Mouse (Mus musculus) kidney, embryonic 16.5 days (tissue): ENCODE measurements around the gene Rplp2. TPM values are rescaled to one million over a fixed set of nuclear protein-coding genes. Genes with fewer than 3 reads are reported as not detected.

Source experiments
- ATAC-seq: fragments of 200-750 bp; cut with Nextera tagmentation; 2 replicates; pipeline ENCODE4 v1.8.0; 2017; ENCODE audit warnings: moderate TSS enrichment; ENCODE audit not compliant: low FRiP score, low TSS enrichment
- H3K27ac ChIP-seq: fragments of 300-500 bp; sonication (generic); 2 replicates; pipeline ENCODE4 v1.5.1; 2014; ENCODE audit warnings: low read length
- H3K27me3 ChIP-seq: fragments of 300-500 bp; sonication (generic); 2 replicates; pipeline ENCODE4 v1.6.1; 2014; ENCODE audit warnings: low read length, control low read depth, mixed read lengths; ENCODE audit not compliant: insufficient read depth
- H3K36me3 ChIP-seq: fragments of 300-500 bp; sonication (generic); 2 replicates; pipeline ENCODE4 v1.6.1; 2014; ENCODE audit warnings: low read length, control low read depth, mixed read lengths; ENCODE audit not compliant: insufficient read depth
- H3K4me1 ChIP-seq: fragments of 300-500 bp; sonication (generic); 2 replicates; pipeline ENCODE4 v1.6.1; 2014; ENCODE audit warnings: low read length, control low read depth, mixed read lengths; ENCODE audit not compliant: insufficient read depth
- H3K4me2 ChIP-seq: fragments of 300-500 bp; sonication (generic); replicated peaks from 2 replicates; pipeline ENCODE4 v1.6.1; 2014; ENCODE audit warnings: low read depth, low read length
- H3K4me3 ChIP-seq: fragments of 300-500 bp; sonication (generic); 2 replicates; pipeline ENCODE4 v1.5.1; 2014; ENCODE audit warnings: mild to moderate bottlenecking, low read length
- H3K9ac ChIP-seq: fragments of 300-500 bp; sonication (generic); replicated peaks from 2 replicates; pipeline ENCODE4 v1.6.1; 2014; ENCODE audit warnings: low read length
- H3K9me3 ChIP-seq: fragments of 300-500 bp; sonication (generic); 2 replicates; pipeline ENCODE4 v1.6.1; 2016; ENCODE audit warnings: low read length, control low read depth
- WGBS: fragments of 180-500 bp; shearing (Covaris S2); extraction: QIAGEN DNeasy Blood & Tissue Kit; methylation state at CpG from one replicate; pipeline ENCODE4 v1.1.7; 2014; 5-methylcytosine and 5-hydroxymethylcytosine counted together
- polyA plus RNA-seq: library from polyadenylated mRNA; unstranded; fragments of >200 nt; fragmentation: Nextera tagmentation; extraction: Ambion mirVana; gene quantifications from 2 replicates; pipeline ENCODE4 v1.2.1, GENCODE M21; 2015

Rplp2 gene
- polyA plus RNA-seq, 1 experiment from 2014 or later, result 1,055 TPM

- Histone ChIP-seq H3K27ac (no peak overlapping the region), H3K4me2 (no peak overlapping the region), H3K27me3 (peaks cover 10% of the 10 kb centered on the region), H3K9ac (no peak overlapping the region), H3K9me3 (no peaks in the 10 kb centered on the region), H3K4me1 (peaks cover 29% of the 10 kb centered on the region), H3K4me3 (no peak overlapping the region), H3K36me3 (peaks cover 11% of the 10 kb centered on the region)
- ATAC-seq, result no peak
- WGBS, result 76% methylated on average over 15 of the region's 15 CpGs
Observed at GRCm38 (mm10) chr7:141457986-141458660, 11.0 kb downstream of the Rplp2 start.

- no peak overlapping the region for H3K27ac ChIP-seq
- H3K4me3 ChIP-seq, result no peak overlapping the region
- H3K9me3 ChIP-seq, result no peaks in the 10 kb centered on the region
- peaks cover 31% of the 10 kb centered on the region for H3K4me1 ChIP-seq
- no peak overlapping the region for H3K4me2 ChIP-seq
- H3K9ac ChIP-seq, result no peak overlapping the region
- peaks cover 16% of the 10 kb centered on the region for H3K27me3 ChIP-seq
- ATAC-seq, result no peak
- H3K36me3 ChIP-seq, result peaks cover 11% of the 10 kb centered on the region
- 88% methylated on average over 11 of the region's 11 CpGs for WGBS
Observed at GRCm38 (mm10) chr7:141458661-141459060, 11.5 kb downstream of the Rplp2 start.

- Histone ChIP-seq H3K4me3 (no peak overlapping the region), H3K9ac (no peak overlapping the region), H3K36me3 (peaks cover 11% of the 10 kb centered on the region), H3K4me2 (no peak overlapping the region), H3K27ac (no peak overlapping the region), H3K4me1 (peaks cover 37% of the 10 kb centered on the region), H3K9me3 (no peaks in the 10 kb centered on the region), H3K27me3 (peaks cover 22% of the 10 kb centered on the region)
- 89% methylated on average over 17 of the region's 17 CpGs for WGBS
- ATAC-seq, result no peak
Observed at GRCm38 (mm10) chr7:141459301-141459711, 12.1 kb downstream of the Rplp2 start.

- Histone ChIP-seq H3K36me3 (peaks cover 11% of the 10 kb centered on the region), H3K27ac (no peak overlapping the region), H3K4me1 (peaks cover 39% of the 10 kb centered on the region), H3K9ac (no peak overlapping the region), H3K4me2 (no peak overlapping the region), H3K9me3 (no peaks in the 10 kb centered on the region), H3K4me3 (no peak overlapping the region), H3K27me3 (peaks cover 28% of the 10 kb centered on the region)
- no peak for ATAC-seq
- WGBS, result 53% methylated on average over 5 of the region's 5 CpGs
Observed at GRCm38 (mm10) chr7:141460001-141460390, 12.8 kb downstream of the Rplp2 start.

GRCm38 (mm10) chr7:141460391-141461113 is 13.4 kb downstream of the Rplp2 start, which contains the start of gene Cracr2b:
Gene Cracr2b, plus strand, starts transcription at chr7:141461094.
- Histone ChIP-seq H3K9me3 (no peaks in the 10 kb centered on the region), H3K36me3 (peaks cover 11% of the 10 kb centered on the region), H3K4me1 (peaks cover 45% of the 10 kb centered on the region), H3K27me3 (peaks cover 34% of the 10 kb centered on the region), H3K4me3 (peak within 1 kb of the TSS; percentile 59), H3K4me2 (peak within 1 kb of the TSS; percentile 79), H3K9ac (peak within 1 kb of the TSS; percentile 68), H3K27ac (no peak within 1 kb of the TSS)
- no peak for ATAC-seq
- WGBS, result 75% methylated on average over 15 of the region's 15 CpGs

- Histone ChIP-seq H3K4me2 (peak overlapping the region; percentile 79), H3K4me1 (peaks cover 42% of the 10 kb centered on the region), H3K36me3 (peaks cover 11% of the 10 kb centered on the region), H3K27me3 (peaks cover 34% of the 10 kb centered on the region), H3K9ac (peak overlapping the region; percentile 68), H3K9me3 (no peaks in the 10 kb centered on the region), H3K4me3 (peak overlapping the region; percentile 59), H3K27ac (no peak overlapping the region)
- ATAC-seq, result no peak
- 2% methylated on average over 59 of the region's 59 CpGs for WGBS
Observed at GRCm38 (mm10) chr7:141461521-141462332, 14.6 kb downstream of the Rplp2 start.

GRCm38 (mm10) chr7:141462333-141462821 is 15.2 kb downstream of the Rplp2 start:
- H3K36me3 ChIP-seq, result peaks cover 11% of the 10 kb centered on the region
- peaks cover 34% of the 10 kb centered on the region for H3K27me3 ChIP-seq
- H3K9me3 ChIP-seq, result no peaks in the 10 kb centered on the region
- H3K9ac ChIP-seq, result peak overlapping the region; percentile 68
- H3K4me1 ChIP-seq, result peaks cover 46% of the 10 kb centered on the region
- ATAC-seq, result no peak
- WGBS, result 10% methylated on average over 5 of the region's 5 CpGs
- peak overlapping the region; percentile 79 for H3K4me2 ChIP-seq
- H3K4me3 ChIP-seq, result peak overlapping the region; percentile 59
- H3K27ac ChIP-seq, result no peak overlapping the region

GRCm38 (mm10) chr7:141463824-141464602 is 16.8 kb downstream of the Rplp2 start:
- H3K27me3 ChIP-seq, result peaks cover 34% of the 10 kb centered on the region
- 29% methylated on average over 12 of the region's 12 CpGs for WGBS
- peak overlapping the region; percentile 32 for H3K4me3 ChIP-seq
- ATAC-seq, result no peak
- peak overlapping the region; percentile 51 for H3K4me2 ChIP-seq
- H3K9me3 ChIP-seq, result no peaks in the 10 kb centered on the region
- H3K27ac ChIP-seq, result peak overlapping the region; percentile 31; the same call in 1 of the 2 replicates
- H3K9ac ChIP-seq, result peak overlapping the region; percentile 43
- peaks cover 7% of the 10 kb centered on the region; the same call in 1 of the 2 replicates for H3K36me3 ChIP-seq
- H3K4me1 ChIP-seq, result peaks cover 57% of the 10 kb centered on the region
